Mouse (Mus musculus) intestine, postnatal 0 days (tissue): ENCODE data around the gene Zbtb39. TPM values are rescaled to one million over a fixed set of nuclear protein-coding genes. Genes with fewer than 3 reads are reported as not detected.

Experiments
- ATAC-seq: fragments of 200-750 bp; cut with Nextera tagmentation; 2 replicates; pipeline ENCODE4 v1.8.0; 2017; ENCODE audit warnings: mild to moderate bottlenecking, moderate TSS enrichment, moderate library complexity
- H3K27ac ChIP-seq: fragments of 300-500 bp; sonication (generic); 2 replicates; pipeline ENCODE4 v1.5.1; 2014; ENCODE audit warnings: mild to moderate bottlenecking, low read depth, low read length, moderate library complexity
- H3K27me3 ChIP-seq: fragments of 300-500 bp; sonication (generic); replicated peaks from 2 replicates; pipeline ENCODE4 v1.6.1; 2014; ENCODE audit warnings: low read length, mixed read lengths; ENCODE audit not compliant: control insufficient read depth, insufficient read depth
- H3K36me3 ChIP-seq: fragments of 300-500 bp; sonication (generic); 2 replicates; pipeline ENCODE4 v1.6.1; 2014; ENCODE audit warnings: mild to moderate bottlenecking, moderate library complexity; ENCODE audit not compliant: control insufficient read depth, insufficient read depth
- H3K4me1 ChIP-seq: fragments of 300-500 bp; sonication (generic); replicated peaks from 2 replicates; pipeline ENCODE4 v1.6.1; 2014; ENCODE audit warnings: antibody characterized with exemption, low read length, mixed read lengths; ENCODE audit not compliant: control insufficient read depth, insufficient read depth
- H3K4me2 ChIP-seq: fragments of 300-500 bp; sonication (generic); replicated peaks from 2 replicates; pipeline ENCODE4 v1.6.1; 2014; ENCODE audit warnings: low read depth, mild to moderate bottlenecking, moderate library complexity
- H3K4me3 ChIP-seq: fragments of 300-500 bp; sonication (generic); 2 replicates; pipeline ENCODE4 v1.5.1; 2014; ENCODE audit warnings: low read depth, low read length
- H3K9ac ChIP-seq: fragments of 300-500 bp; sonication (generic); 2 replicates; pipeline ENCODE4 v1.6.1; 2014; ENCODE audit warnings: mild to moderate bottlenecking, low read depth, low read length
- H3K9me3 ChIP-seq: fragments of 300-500 bp; sonication (generic); 2 replicates; pipeline ENCODE4 v1.6.1; 2016; ENCODE audit warnings: mixed run types; ENCODE audit not compliant: control insufficient read depth
- CTCF ChIP-seq: sonication (generic); IDR thresholded peaks from 2 replicates; pipeline ENCODE4 v1.5.1; 2016; ENCODE audit warnings: low read depth, mild to moderate bottlenecking, control low read depth, antibody characterized with exemption, moderate library complexity
- WGBS: fragments of 180-500 bp; shearing (Covaris S2); extraction: QIAGEN DNeasy Blood & Tissue Kit; methylation state at CpG from one replicate; pipeline ENCODE4 v1.1.7; 2014; 5-methylcytosine and 5-hydroxymethylcytosine counted together
- polyA plus RNA-seq: library from polyadenylated mRNA; unstranded; fragments of >200 nt; fragmentation: Nextera tagmentation; extraction: Ambion mirVana; gene quantifications from 2 replicates; pipeline ENCODE4 v1.2.1, GENCODE M21; 2015

Gene Zbtb39
- polyA plus RNA-seq, 1 experiment from 2014 or later: 1.3 TPM

- H3K4me1 ChIP-seq: no peaks in the 10 kb centered on the region
- no peak for TF ChIP-seq CTCF
- no peaks in the 10 kb centered on the region for H3K27me3 ChIP-seq
- H3K4me2 ChIP-seq: no peak overlapping the region
- no peak overlapping the region for H3K4me3 ChIP-seq
- no peak overlapping the region for H3K9ac ChIP-seq
- H3K27ac ChIP-seq: no peak overlapping the region
- H3K9me3 ChIP-seq: no peaks in the 10 kb centered on the region
- no peak for ATAC-seq
- no peaks in the 10 kb centered on the region for H3K36me3 ChIP-seq
- 46% methylated on average over 9 of the region's 9 CpGs for WGBS
Measured at GRCm38 (mm10) chr10:127730933-127731310, 8.4 kb upstream of the Zbtb39 start.

- no peak overlapping the region for H3K9ac ChIP-seq
- ATAC-seq: no peak
- no peaks in the 10 kb centered on the region for H3K4me1 ChIP-seq
- no peak overlapping the region for H3K4me2 ChIP-seq
- whole genome bisulfite sequencing: 11% methylated on average over 5 of the region's 5 CpGs
- H3K36me3 ChIP-seq: no peaks in the 10 kb centered on the region
- TF ChIP-seq CTCF: no peak
- no peak overlapping the region for H3K27ac ChIP-seq
- no peak overlapping the region for H3K4me3 ChIP-seq
- H3K9me3 ChIP-seq: no peaks in the 10 kb centered on the region
- H3K27me3 ChIP-seq: no peaks in the 10 kb centered on the region
Measured at GRCm38 (mm10) chr10:127731397-127731796, 7.9 kb upstream of the Zbtb39 start.

- H3K9ac ChIP-seq: no peak overlapping the region
- H3K36me3 ChIP-seq: no peaks in the 10 kb centered on the region
- no peaks in the 10 kb centered on the region for H3K27me3 ChIP-seq
- H3K4me1 ChIP-seq: 0 out of 2 replicates have a peak, but pooled peaks cover 3% of the 10 kb centered on the region
- no peaks in the 10 kb centered on the region for H3K9me3 ChIP-seq
- 30% methylated on average over 5 of the region's 5 CpGs for WGBS
- ATAC-seq: no peak
- TF ChIP-seq CTCF: peak; percentile 86
- H3K4me3 ChIP-seq: no peak overlapping the region
- H3K27ac ChIP-seq: no peak overlapping the region
- no peak overlapping the region for H3K4me2 ChIP-seq
Measured at GRCm38 (mm10) chr10:127734434-127734833, 4.9 kb upstream of the Zbtb39 start.

- Histone ChIP-seq H3K4me2 (no peak overlapping the region), H3K4me3 (no peak overlapping the region), H3K27me3 (no peaks in the 10 kb centered on the region), H3K27ac (no peak overlapping the region; the same call in 1 of the 2 replicates), H3K4me1 (0 out of 2 replicates have a peak, but pooled peaks cover 3% of the 10 kb centered on the region), H3K9me3 (no peaks in the 10 kb centered on the region), H3K36me3 (0 out of 2 replicates have a peak, but pooled peaks cover 2% of the 10 kb centered on the region), H3K9ac (no peak overlapping the region)
- no peak for TF ChIP-seq CTCF
- 62% methylated on average over 2 of the region's 2 CpGs for WGBS
- no peak for ATAC-seq
Measured at GRCm38 (mm10) chr10:127736266-127736665, 3.1 kb upstream of the Zbtb39 start.

GRCm38 (mm10) chr10:127736916-127737315 is 2.4 kb upstream of the Zbtb39 start:
- Histone ChIP-seq H3K9me3 (no peaks in the 10 kb centered on the region), H3K9ac (no peak overlapping the region), H3K4me2 (no peak overlapping the region), H3K4me1 (0 out of 2 replicates have a peak, but pooled peaks cover 3% of the 10 kb centered on the region), H3K36me3 (peaks cover 9% of the 10 kb centered on the region), H3K4me3 (no peak overlapping the region), H3K27ac (peak overlapping the region; percentile 21; the same call in 1 of the 2 replicates), H3K27me3 (no peaks in the 10 kb centered on the region)
- no peak for ATAC-seq
- no peak for TF ChIP-seq CTCF
- WGBS: 60% methylated on average over 4 of the region's 4 CpGs

- H3K4me3 ChIP-seq: no peak overlapping the region
- 38% methylated on average over 2 of the region's 2 CpGs for WGBS
- no peak for ATAC-seq
- no peak overlapping the region for H3K4me2 ChIP-seq
- H3K27me3 ChIP-seq: no peaks in the 10 kb centered on the region
- H3K36me3 ChIP-seq: peaks cover 15% of the 10 kb centered on the region
- TF ChIP-seq CTCF: no peak
- 0 out of 2 replicates have a peak, but pooled peaks cover 3% of the 10 kb centered on the region for H3K4me1 ChIP-seq
- H3K9me3 ChIP-seq: no peaks in the 10 kb centered on the region
- peak overlapping the region; percentile 41; the same call in 1 of the 2 replicates for H3K27ac ChIP-seq
- no peak overlapping the region for H3K9ac ChIP-seq
Measured at GRCm38 (mm10) chr10:127737552-127737951, 1.8 kb upstream of the Zbtb39 start.
